16 mouse cellular contexts compared by ENCODE assay signal in the genomic region with DNA sequence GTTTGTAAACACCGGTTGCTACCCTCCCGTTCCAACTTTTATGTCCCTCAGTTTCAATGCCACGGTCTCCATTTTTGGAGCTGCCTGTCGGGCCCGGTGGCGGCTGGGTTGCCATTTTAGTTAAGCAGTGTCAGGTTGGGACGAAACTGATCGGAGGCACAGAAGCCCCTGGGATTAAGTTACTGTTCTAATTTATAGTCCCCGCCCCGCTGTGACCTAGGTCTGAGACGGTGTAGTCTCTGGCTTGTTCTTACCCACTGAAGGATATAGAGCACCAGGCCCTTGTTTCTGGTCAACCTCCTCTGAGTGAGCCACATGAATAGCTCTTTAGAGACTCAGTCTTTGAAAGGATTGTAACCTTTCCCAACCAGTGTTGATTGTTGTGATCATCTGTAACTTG. TPM values are rescaled to one million over a fixed set of nuclear protein-coding genes. Genes with fewer than 3 reads are reported as not detected.
DNase-seq lines count a peak whose midpoint lies in the region; ATAC-seq and TF ChIP-seq lines count a peak whose summit lies in the region.
"Had no signal": no experiment of that assay in that cellular context is flagged by ENCODE, and none has a peak within 500 bp of the region (broad histone marks: within the 10 kb centered on the region; RNA-seq: fewer than 3 reads in every experiment).

No protein-coding gene starts in this region.

- ATAC-seq in heart, embryonic 13.5 days (ENCODE audit: extremely low read depth, insufficient number of reproducible peaks, low FRiP score, low TSS enrichment), result no peak
- no peak for ATAC-seq in limb, embryonic 13.5 days (ENCODE audit: low FRiP score, low read depth)
- ATAC-seq: midbrain, embryonic 13.5 days had no signal

- H3K79me2 ChIP-seq in myocyte (ENCODE audit: control insufficient read depth, insufficient read depth), result peaks cover 100% of the 10 kb centered on the region

- TF ChIP-seq POLR2A in myocyte (IDR thresholded peaks at IDR 0.05; ENCODE audit: insufficient read length, low read depth), result no peak

- 94% methylated on average over 11 of the region's 11 CpGs for WGBS in heart, embryonic 13.5 days
- 72% methylated on average over 11 of the region's 11 CpGs for WGBS in limb, embryonic 13.5 days
- WGBS in limb, embryonic 10.5 days, result 81% methylated on average over 11 of the region's 11 CpGs

- H3ac ChIP-seq in myocyte (ENCODE audit: control insufficient read depth, insufficient read length), result no peak overlapping the region

- H3K4me2 ChIP-seq in heart, embryonic 13.5 days, result peak overlapping the region; percentile 33
- peak overlapping the region; percentile 25; the same call in 1 of the 2 replicates for H3K4me2 ChIP-seq in limb, embryonic 13.5 days (replicated peaks)
- peak overlapping the region; percentile 66 for H3K4me2 ChIP-seq in myocyte (ENCODE audit: low read depth)
- H3K4me2 ChIP-seq: stomach, embryonic 15.5 days had no signal

- H3K27me3 ChIP-seq in heart, embryonic 13.5 days (replicated peaks), result no peaks in the 10 kb centered on the region
- no peaks in the 10 kb centered on the region for H3K27me3 ChIP-seq in limb, embryonic 13.5 days
- peaks cover 12% of the 10 kb centered on the region for H3K27me3 ChIP-seq in limb, embryonic 10.5 days (ENCODE audit: low read depth, poor library complexity, severe bottlenecking)
- H3K27me3 ChIP-seq in myocyte (ENCODE audit: control insufficient read depth, insufficient read depth, insufficient read length), result no peaks in the 10 kb centered on the region
- H3K27me3 ChIP-seq: midbrain, embryonic 13.5 days; stomach, embryonic 15.5 days had no signal

- H3K4me1 ChIP-seq in heart, embryonic 13.5 days, result peaks cover 79% of the 10 kb centered on the region
- H3K4me1 ChIP-seq in limb, embryonic 13.5 days, result peaks cover 34% of the 10 kb centered on the region
- peaks cover 31% of the 10 kb centered on the region for H3K4me1 ChIP-seq in limb, embryonic 10.5 days

- peak; percentile 15 for DNase-seq in adrenal gland, postnatal 14 days
- no peak for DNase-seq in adrenal gland, adult 18-20 months (ENCODE audit: low spot score in 2 of 2)
- no peak for DNase-seq in heart, adult 9 months (ENCODE audit: low spot score in 2 of 2)
- no peak for DNase-seq in limb, embryonic 10.5 days (ENCODE audit: low spot score)
- no peak for DNase-seq in frontal cortex, postnatal 25 days (ENCODE audit: low spot score in 2 of 2)
- DNase-seq: cerebellum, adult 9-11 months; kidney, postnatal 14 days; layer of hippocampus, adult 9-11 months; lung, postnatal 36 days; thymus, postnatal 25 days had no signal

- peak overlapping the region; percentile 98 for H3K27ac ChIP-seq in heart, embryonic 13.5 days (replicated peaks)
- no peak overlapping the region for H3K27ac ChIP-seq in limb, embryonic 13.5 days
- no peak overlapping the region for H3K27ac ChIP-seq in limb, embryonic 10.5 days
- H3K27ac ChIP-seq: liver, embryonic 14.5 days; midbrain, embryonic 13.5 days; stomach, embryonic 15.5 days had no signal

- H3K9me3 ChIP-seq in heart, embryonic 13.5 days, result no peaks in the 10 kb centered on the region
- H3K9me3 ChIP-seq in limb, embryonic 13.5 days, result no peaks in the 10 kb centered on the region
- H3K9me3 ChIP-seq in limb, embryonic 10.5 days (replicated peaks), result no peaks in the 10 kb centered on the region
- H3K9me3 ChIP-seq: midbrain, embryonic 13.5 days; stomach, embryonic 15.5 days had no signal

- H3K36me3 ChIP-seq in heart, embryonic 13.5 days, result peaks cover 33% of the 10 kb centered on the region
- H3K36me3 ChIP-seq in limb, embryonic 13.5 days, result peaks cover 13% of the 10 kb centered on the region
- 0 out of 2 replicates have a peak, but pooled peaks cover 1% of the 10 kb centered on the region for H3K36me3 ChIP-seq in limb, embryonic 10.5 days
- peaks cover 22% of the 10 kb centered on the region for H3K36me3 ChIP-seq in myocyte (ENCODE audit: control insufficient read depth, insufficient read depth)
- H3K36me3 ChIP-seq: midbrain, embryonic 13.5 days; stomach, embryonic 15.5 days had no signal

- no peak overlapping the region for H3K9ac ChIP-seq in heart, embryonic 13.5 days
- no peak overlapping the region for H3K9ac ChIP-seq in limb, embryonic 13.5 days
- H3K9ac ChIP-seq: liver, embryonic 14.5 days; stomach, embryonic 15.5 days had no signal

- no peak overlapping the region for H3K4me3 ChIP-seq in heart, embryonic 13.5 days
- no peak overlapping the region for H3K4me3 ChIP-seq in limb, embryonic 13.5 days
- H3K4me3 ChIP-seq in limb, embryonic 10.5 days, result no peak overlapping the region
- H3K4me3 ChIP-seq in myocyte, result no peak overlapping the region
- H3K4me3 ChIP-seq: midbrain, embryonic 13.5 days; stomach, embryonic 15.5 days had no signal

TF ChIP-seq in myocyte, 11 proteins besides CTCF, POLR2A, EP300 and RAD21:
- no peak for TF ChIP-seq TCF12 (IDR thresholded peaks at IDR 0.05; ENCODE audit: insufficient read depth, poor library complexity, severe bottlenecking)
- no peak for TF ChIP-seq TCF3 (IDR thresholded peaks at IDR 0.05; ENCODE audit: insufficient read length, low read depth)
- TF ChIP-seq REST (IDR thresholded peaks at IDR 0.05; ENCODE audit: insufficient read depth, insufficient read length), result no peak
- TF ChIP-seq MYOD1 (IDR thresholded peaks at IDR 0.05; ENCODE audit: control insufficient read depth in 1 of 3, insufficient read length in 2 of 3, low read depth in 2 of 3), result no peak
- no peak for TF ChIP-seq E2F4 (IDR thresholded peaks at IDR 0.05; ENCODE audit: insufficient read depth)
- no peak for TF ChIP-seq CEBPB (IDR thresholded peaks at IDR 0.05; ENCODE audit: insufficient read depth, poor library complexity, severe bottlenecking)
- TF ChIP-seq MAX (IDR thresholded peaks at IDR 0.05; ENCODE audit: low read depth), result no peak
- TF ChIP-seq MYOG (IDR thresholded peaks at IDR 0.05; ENCODE audit: control insufficient read depth in 1 of 3, insufficient read depth in 1 of 3, insufficient read length in 2 of 3, low read depth in 2 of 3), result no peak
- TF ChIP-seq USF1 (IDR thresholded peaks at IDR 0.05; ENCODE audit: low read depth), result no peak
- no peak for TF ChIP-seq SRF (IDR thresholded peaks at IDR 0.05; ENCODE audit: control insufficient read depth, insufficient read length, low read depth)
- TF ChIP-seq POLR2AphosphoS2 (IDR thresholded peaks at IDR 0.05; ENCODE audit: insufficient read length, low read depth), result no peak

RNA-seq across cellular contexts. Expression of gene 1700056E22Rik, which starts 6.1 kb away (rescaled TPM):
- total RNA-seq in adrenal gland, postnatal 14 days (2021), result 5.4 and 5.7 TPM in 2 replicates
- total RNA-seq in adrenal gland, adult 18-20 months (2021), result 1 to 10 TPM; 1.7 to 3.6 TPM
- 2.4 TPM in 2 replicates for polyA plus RNA-seq in heart, embryonic 13.5 days (2015; fragmentation: Nextera tagmentation; extraction: Ambion mirVana)
- 1.8 and 2.4 TPM in 2 replicates for polyA plus RNA-seq in limb, embryonic 13.5 days (2015; fragmentation: Nextera tagmentation; extraction: Ambion mirVana)
- 0.56 and 0.96 TPM in 2 replicates for polyA plus RNA-seq in limb, embryonic 10.5 days (2016; fragmentation: Nextera tagmentation; extraction: Ambion mirVana)
- polyA plus RNA-seq in myocyte (2012; fragmentation: generic; extraction: Trizol), result 3.2 TPM

RNA-seq across cellular contexts. Expression of gene Dusp10, which starts 27.1 kb away (rescaled TPM):
- 19.0 and 19.6 TPM in 2 replicates for total RNA-seq in adrenal gland, postnatal 14 days (2021)
- total RNA-seq in adrenal gland, adult 18-20 months (2021), result 10 to 100 TPM; 10.7 to 38.7 TPM
- polyA plus RNA-seq in heart, embryonic 13.5 days (2015; fragmentation: Nextera tagmentation; extraction: Ambion mirVana), result 12.1 and 13.2 TPM in 2 replicates
- 13.2 and 13.4 TPM in 2 replicates for polyA plus RNA-seq in limb, embryonic 13.5 days (2015; fragmentation: Nextera tagmentation; extraction: Ambion mirVana)
- polyA plus RNA-seq in limb, embryonic 10.5 days (2016; fragmentation: Nextera tagmentation; extraction: Ambion mirVana), result 3.1 and 3.5 TPM in 2 replicates
- 14.6 TPM for polyA plus RNA-seq in myocyte (2012; fragmentation: generic; extraction: Trizol)
